Mouse (Mus musculus) hindbrain, embryonic 14.5 days (tissue): ENCODE measurements around the gene Ric8a. TPM values are rescaled to one million over a fixed set of nuclear protein-coding genes. Genes with fewer than 3 reads are reported as not detected.

Experiments used
- ATAC-seq: fragments of 200-750 bp; cut with Nextera tagmentation; 2 replicates; pipeline ENCODE4 v1.8.0; 2017; ENCODE audit warnings: moderate number of reproducible peaks, mild to moderate bottlenecking, moderate TSS enrichment, moderate library complexity; ENCODE audit not compliant: low FRiP score
- DNase-seq: peaks from one replicate; pipeline ENCODE4 v3.0.0-alpha.2; 2015; ENCODE audit warnings: low spot score
- H3K27ac ChIP-seq: fragments of 300-500 bp; sonication (generic); 2 replicates; pipeline ENCODE4 v1.5.1; 2014; ENCODE audit warnings: mild to moderate bottlenecking, moderate library complexity
- H3K27me3 ChIP-seq: fragments of 300-500 bp; sonication (generic); 2 replicates; pipeline ENCODE4 v1.6.1; 2014; ENCODE audit warnings: mild to moderate bottlenecking, low read length, mixed read lengths; ENCODE audit not compliant: control insufficient read depth, insufficient read depth
- H3K36me3 ChIP-seq: fragments of 300-500 bp; sonication (generic); replicated peaks from 2 replicates; pipeline ENCODE4 v1.6.1; 2014; ENCODE audit not compliant: control insufficient read depth, insufficient read depth
- H3K4me1 ChIP-seq: fragments of 300-500 bp; sonication (generic); replicated peaks from 2 replicates; pipeline ENCODE4 v1.6.1; 2014; ENCODE audit warnings: antibody characterized with exemption, low read length, mixed read lengths; ENCODE audit not compliant: control insufficient read depth, insufficient read depth
- H3K4me2 ChIP-seq: fragments of 300-500 bp; sonication (generic); replicated peaks from 2 replicates; pipeline ENCODE4 v1.6.1; 2014; ENCODE audit warnings: mild to moderate bottlenecking, moderate library complexity
- H3K4me3 ChIP-seq: fragments of 300-500 bp; sonication (generic); replicated peaks from 2 replicates; pipeline ENCODE4 v1.5.1; 2014; ENCODE audit warnings: mild to moderate bottlenecking, low read length
- H3K9ac ChIP-seq: fragments of 300-500 bp; sonication (generic); 2 replicates; pipeline ENCODE4 v1.6.1; 2014
- H3K9me3 ChIP-seq: fragments of 300-500 bp; sonication (generic); 2 replicates; pipeline ENCODE4 v1.6.1; 2016; ENCODE audit warnings: low read length; ENCODE audit not compliant: control insufficient read depth
- WGBS: fragments of 180-500 bp; shearing (Covaris S2); extraction: QIAGEN DNeasy Blood & Tissue Kit; methylation state at CpG from one replicate; pipeline ENCODE4 v1.1.7; 2014; 5-methylcytosine and 5-hydroxymethylcytosine counted together
- polyA plus RNA-seq: library from polyadenylated mRNA; unstranded; fragments of >200 nt; fragmentation: Nextera tagmentation; extraction: Ambion mirVana; gene quantifications from 2 replicates; pipeline ENCODE4 v1.2.1, GENCODE M21; 2014

Ric8a gene
- polyA plus RNA-seq, 1 experiment from 2014 or later = 92.8 TPM

DNA sequence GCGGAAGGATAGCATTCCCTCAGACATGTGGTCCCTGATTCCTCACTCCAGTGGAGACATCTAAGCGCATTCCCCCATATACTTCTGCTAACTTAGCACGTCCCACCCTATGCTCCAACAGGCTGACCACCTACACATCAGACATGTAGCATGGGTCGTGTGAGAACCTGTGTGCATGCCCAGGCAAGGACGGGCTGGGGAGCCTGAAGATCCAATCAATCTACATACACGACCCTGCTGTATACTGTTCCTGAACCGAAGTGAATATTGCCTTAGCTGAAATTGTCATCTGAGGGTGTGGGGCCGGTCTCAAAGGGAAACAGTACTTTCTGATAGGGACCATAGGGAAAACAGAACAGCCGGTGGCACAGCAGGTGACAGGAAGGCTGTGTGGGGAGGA is 1.6 kb upstream of the Ric8a start:
- WGBS = 81% methylated on average over 9 of the region's 9 CpGs
- H3K27ac ChIP-seq = no peak overlapping the region

DNA sequence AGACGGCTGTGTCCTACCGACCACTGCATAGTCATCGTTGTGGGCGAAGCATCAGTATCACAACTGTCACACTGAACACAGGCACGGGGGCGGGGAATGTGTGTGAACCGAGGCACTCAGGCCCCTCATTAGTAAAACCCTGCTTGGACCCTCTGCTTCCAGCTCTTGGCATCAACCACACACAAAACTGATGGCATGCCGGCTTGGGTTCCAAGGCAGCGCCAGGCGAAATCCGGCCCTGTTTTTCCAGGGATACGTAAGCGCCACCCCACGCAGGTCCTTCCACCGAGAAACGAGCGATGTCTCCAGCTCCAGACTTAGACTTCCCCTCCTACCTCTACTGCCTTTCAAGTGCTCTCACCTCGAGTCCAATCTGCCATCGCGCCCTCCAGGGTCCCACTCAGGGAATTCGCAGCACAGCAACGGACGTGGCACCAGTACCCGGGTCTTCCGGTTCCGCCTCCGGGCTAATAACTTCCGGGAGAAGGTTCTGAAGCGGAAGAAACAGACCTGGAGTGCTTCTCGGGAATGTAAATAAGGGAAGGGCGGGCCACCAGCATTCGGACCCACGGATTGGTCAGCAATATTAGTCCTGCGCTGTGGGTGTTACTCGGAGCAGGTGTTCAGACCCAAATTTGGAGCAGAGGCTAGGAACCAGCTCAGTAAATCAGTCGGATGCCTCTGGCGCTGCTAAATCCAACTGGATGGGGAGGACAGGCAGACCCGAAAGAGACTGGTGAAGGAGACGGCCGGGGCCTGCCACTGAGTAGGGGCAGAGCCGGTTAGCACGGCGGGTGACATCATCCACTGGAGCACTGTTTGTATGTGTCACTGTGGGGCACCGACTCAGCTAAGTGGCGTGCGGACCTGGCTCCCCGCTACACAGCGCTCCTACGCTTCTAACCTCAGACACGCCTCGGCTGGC is 635 bp upstream of the Ric8a start, which contains the start of gene Gm45785:
TSS of gene Gm45785 (minus strand) at position 472 of the 925 bp plus-strand sequence.
- DNase-seq = peak; percentile 87
- peak; percentile 75 for ATAC-seq
- Histone ChIP-seq H3K27me3 (no peaks in the 10 kb centered on the region), H3K9me3 (no peaks in the 10 kb centered on the region), H3K27ac (peak within 1 kb of the TSS; percentile 89), H3K4me2 (peak within 1 kb of the TSS; percentile 83), H3K4me3 (peak within 1 kb of the TSS; percentile 83), H3K4me1 (peaks cover 27% of the 10 kb centered on the region), H3K36me3 (peaks cover 63% of the 10 kb centered on the region), H3K9ac (peak within 1 kb of the TSS; percentile 97)
- WGBS = 2% methylated on average over 51 of the region's 51 CpGs

More for the DNA sequence above, 1.6 kb upstream of the Ric8a start:
- peaks cover 27% of the 10 kb centered on the region for H3K4me1 ChIP-seq
- H3K27me3 ChIP-seq = no peaks in the 10 kb centered on the region
- H3K36me3 ChIP-seq = peaks cover 54% of the 10 kb centered on the region
- no peaks in the 10 kb centered on the region for H3K9me3 ChIP-seq
- peak overlapping the region; percentile 83 for H3K4me2 ChIP-seq
- H3K4me3 ChIP-seq = peak overlapping the region; percentile 83
- ATAC-seq = no peak
- peak overlapping the region; percentile 97 for H3K9ac ChIP-seq
- no peak for DNase-seq

- peak within 1 kb of the TSS; percentile 83 for H3K4me2 ChIP-seq
- peaks cover 27% of the 10 kb centered on the region for H3K4me1 ChIP-seq
- no peaks in the 10 kb centered on the region for H3K27me3 ChIP-seq
- no peaks in the 10 kb centered on the region for H3K9me3 ChIP-seq
- ATAC-seq (peak; percentile 49), DNase-seq (no peak)
- peak within 1 kb of the TSS; percentile 89 for H3K27ac ChIP-seq
- peak within 1 kb of the TSS; percentile 83 for H3K4me3 ChIP-seq
- H3K9ac ChIP-seq = peak within 1 kb of the TSS; percentile 97
- 37% methylated on average over 40 of the region's 40 CpGs for WGBS
- H3K36me3 ChIP-seq = peaks cover 64% of the 10 kb centered on the region
Measured at GRCm38 (mm10) chr7:140857550-140858505, 1.1 kb downstream of the Ric8a start, which contains the start of gene Bet1l. Gene Bet1l, minus strand, starts transcription at chr7:140857577.

DNA sequence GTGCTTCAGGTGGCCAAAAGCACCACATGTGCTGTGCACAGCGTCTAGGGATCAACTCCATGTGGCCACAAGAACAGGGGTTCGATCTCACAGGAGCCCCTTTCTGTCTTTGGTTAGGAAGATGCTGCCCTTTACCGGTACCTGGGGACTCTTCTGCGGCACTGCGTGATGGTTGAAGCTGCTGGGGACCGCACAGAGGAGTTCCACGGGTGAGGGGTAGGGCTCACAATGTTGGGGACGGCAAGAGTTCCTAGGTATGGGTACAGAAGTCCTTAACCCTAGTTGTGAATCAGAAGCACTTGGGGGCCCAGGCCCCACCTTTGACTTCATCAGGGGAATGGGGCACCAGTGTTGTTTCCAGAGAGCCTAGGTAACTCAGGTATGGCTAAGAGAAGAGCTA is 2.0 kb downstream of the Ric8a start:
- H3K4me3 ChIP-seq = peak overlapping the region; percentile 83

GRCm38 (mm10) chr7:140859997-140860396 is 3.2 kb downstream of the Ric8a start:
- Histone ChIP-seq H3K36me3 (peaks cover 65% of the 10 kb centered on the region), H3K27ac (no peak overlapping the region), H3K27me3 (no peaks in the 10 kb centered on the region), H3K4me1 (peaks cover 25% of the 10 kb centered on the region), H3K4me2 (no peak overlapping the region), H3K9me3 (no peaks in the 10 kb centered on the region), H3K4me3 (no peak overlapping the region), H3K9ac (no peak overlapping the region)
- ATAC-seq (no peak), DNase-seq (no peak)
- WGBS = 73% methylated on average over 6 of the region's 6 CpGs

More for the DNA sequence above, 2.0 kb downstream of the Ric8a start:
- Histone ChIP-seq H3K9ac (peak overlapping the region; percentile 38; the same call in 1 of the 2 replicates), H3K36me3 (peaks cover 64% of the 10 kb centered on the region), H3K27me3 (no peaks in the 10 kb centered on the region), H3K4me2 (peak overlapping the region; percentile 83), H3K4me1 (peaks cover 27% of the 10 kb centered on the region), H3K27ac (no peak overlapping the region), H3K9me3 (no peaks in the 10 kb centered on the region)
- no peak for ATAC-seq
- no peak for DNase-seq
- 94% methylated on average over 8 of the region's 8 CpGs for WGBS

DNA sequence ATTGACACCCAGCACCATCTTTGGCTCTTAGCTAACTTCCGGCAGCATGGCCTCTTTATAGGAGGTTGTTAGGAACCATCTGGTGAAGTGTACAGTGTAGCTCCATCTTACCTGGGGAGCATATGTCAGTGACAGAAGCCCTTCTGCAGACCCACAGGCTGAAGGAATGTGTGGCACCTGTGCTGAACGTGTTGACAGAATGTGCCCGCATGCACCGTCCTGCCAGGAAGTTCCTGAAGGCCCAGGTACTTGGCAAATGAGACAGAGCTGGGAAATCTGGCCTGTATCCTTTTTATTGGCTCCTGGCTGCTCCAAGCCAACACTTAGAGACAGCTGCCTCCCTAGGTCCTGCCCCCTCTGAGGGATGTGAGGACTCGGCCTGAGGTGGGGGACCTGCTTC is 4.0 kb downstream of the Ric8a start:
- no peak for DNase-seq
- no peak overlapping the region for H3K4me3 ChIP-seq
- H3K4me1 ChIP-seq = peaks cover 19% of the 10 kb centered on the region
- no peak overlapping the region for H3K4me2 ChIP-seq
- H3K27me3 ChIP-seq = no peaks in the 10 kb centered on the region
- 89% methylated on average over 5 of the region's 5 CpGs for WGBS
- H3K9ac ChIP-seq = no peak overlapping the region
- H3K27ac ChIP-seq = no peak overlapping the region
- ATAC-seq = no peak
- H3K9me3 ChIP-seq = no peaks in the 10 kb centered on the region
- peaks cover 71% of the 10 kb centered on the region for H3K36me3 ChIP-seq

GRCm38 (mm10) chr7:140864761-140865160 is 8.0 kb downstream of the Ric8a start:
- DNase-seq (no peak), ATAC-seq (no peak)
- Histone ChIP-seq H3K4me1 (no peaks in the 10 kb centered on the region; the same call in 1 of the 2 replicates), H3K27me3 (no peaks in the 10 kb centered on the region), H3K9ac (no peak overlapping the region), H3K4me3 (no peak overlapping the region), H3K9me3 (no peaks in the 10 kb centered on the region), H3K27ac (no peak overlapping the region), H3K4me2 (no peak overlapping the region), H3K36me3 (peaks cover 64% of the 10 kb centered on the region)
- 93% methylated on average over 12 of the region's 12 CpGs for WGBS

GRCm38 (mm10) chr7:140874224-140874623 is 17.5 kb downstream of the Ric8a start:
- DNase-seq (no peak), ATAC-seq (no peak)
- Histone ChIP-seq H3K4me1 (no peaks in the 10 kb centered on the region), H3K4me2 (no peak overlapping the region), H3K36me3 (peaks cover 35% of the 10 kb centered on the region), H3K9me3 (no peaks in the 10 kb centered on the region), H3K27ac (no peak overlapping the region), H3K9ac (no peak overlapping the region), H3K27me3 (no peaks in the 10 kb centered on the region), H3K4me3 (no peak overlapping the region)
- 91% methylated on average over 4 of the region's 4 CpGs for WGBS

- Histone ChIP-seq H3K36me3 (peaks cover 30% of the 10 kb centered on the region), H3K4me1 (peaks cover 8% of the 10 kb centered on the region), H3K27me3 (no peaks in the 10 kb centered on the region), H3K27ac (no peak overlapping the region), H3K4me2 (no peak overlapping the region), H3K9me3 (no peaks in the 10 kb centered on the region), H3K9ac (no peak overlapping the region), H3K4me3 (no peak overlapping the region)
- DNase-seq (no peak), ATAC-seq (no peak)
- 84% methylated on average over 6 of the region's 6 CpGs for WGBS
Measured at GRCm38 (mm10) chr7:140877364-140877763, 20.6 kb downstream of the Ric8a start.
